Mouse (Mus musculus) mouse trophoblast stem cell (cell line): ENCODE results near the gene Kmt2e.
"Not testable (repeated sequence)": the region's sequence is repeated elsewhere in the genome, so short reads cannot be mapped to it uniquely, and the experiment has no call there.

Experiments used
- in situ Hi-C, 2 experiments: fragments of 300-500 bp; cut with MseI, MboI; formaldehyde crosslinking; loops; 2 replicates in 1 of 2; 3 replicates in 1 of 2; pipeline ENCODE4 v1.15.1; 2025

Kmt2e gene

GRCm38 (mm10) chr5:23553338-23553737 lies 119.1 kb downstream of the Kmt2e start:
- in situ Hi-C loops = not testable (repeated sequence)
